Mouse (Mus musculus): ENCODE measurements at regions not wholly inside any gene's neighbourhood (a gene's known extent, or its start where the extent isn't known, plus 50 kb on each side); places are given as distances from the start of the nearest gene placed in this dataset.

DNA sequence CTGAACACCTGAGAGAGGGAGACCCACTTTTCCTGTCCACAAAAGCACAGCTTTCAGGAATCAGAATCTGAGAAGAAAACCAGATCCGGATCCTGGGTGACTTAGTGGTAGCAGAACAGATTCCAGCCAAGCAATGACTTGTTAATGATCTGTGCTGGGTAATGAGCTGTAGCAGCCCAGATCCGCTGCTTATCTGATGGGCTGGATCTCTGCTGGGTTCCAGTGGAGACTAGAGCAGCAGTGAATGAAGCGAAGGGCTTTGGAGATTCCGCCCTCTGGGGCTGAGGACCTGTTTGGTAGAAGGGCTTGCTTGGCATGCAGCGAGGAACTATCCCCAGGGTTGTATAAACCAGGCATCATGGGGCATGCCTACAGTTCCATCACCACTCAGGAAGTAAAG lies 156.3 kb downstream of the Maf start:
- no peak for TF ChIP-seq CTCF (IDR thresholded peaks at IDR 0.05; ENCODE audit: control insufficient read depth, insufficient read depth, low read length)
- TF ChIP-seq POLR2A (IDR thresholded peaks at IDR 0.05; ENCODE audit: borderline replicate concordance, control insufficient read depth, low read depth, low read length), result no peak
